Mouse (Mus musculus) hindbrain, embryonic 10.5 days (tissue): ENCODE data around the gene Tspan33. TPM values are rescaled to one million over a fixed set of nuclear protein-coding genes. Genes with fewer than 3 reads are reported as not detected.
"Not testable (repeated sequence)": the region's sequence is repeated elsewhere in the genome, so short reads cannot be mapped to it uniquely, and the experiment has no call there.

Experiments
- DNase-seq: peaks from one replicate; pipeline ENCODE4 v3.0.0-alpha.2; 2017; ENCODE audit warnings: low spot score
- H3K27ac ChIP-seq: fragments of 300-500 bp; sonication (generic); 2 replicates; pipeline ENCODE4 v1.5.1; 2016; ENCODE audit warnings: mild to moderate bottlenecking, moderate library complexity
- H3K27me3 ChIP-seq: fragments of 300-500 bp; sonication (generic); 2 replicates; pipeline ENCODE4 v1.6.1; 2016; ENCODE audit warnings: mild to moderate bottlenecking; ENCODE audit not compliant: poor library complexity, insufficient read depth, severe bottlenecking
- H3K36me3 ChIP-seq: fragments of 300-500 bp; sonication (generic); 2 replicates; pipeline ENCODE4 v1.6.1; 2016; ENCODE audit warnings: mild to moderate bottlenecking, moderate library complexity
- H3K4me1 ChIP-seq: fragments of 300-500 bp; sonication (generic); replicated peaks from 2 replicates; pipeline ENCODE4 v1.6.1; 2016; ENCODE audit warnings: mild to moderate bottlenecking
- H3K4me3 ChIP-seq: fragments of 300-500 bp; sonication (generic); 2 replicates; pipeline ENCODE4 v1.5.1; 2016; ENCODE audit warnings: mild to moderate bottlenecking, moderate library complexity
- H3K9me3 ChIP-seq: fragments of 300-500 bp; sonication (generic); 2 replicates; pipeline ENCODE4 v1.6.1; 2016; ENCODE audit warnings: mild to moderate bottlenecking, moderate library complexity
- WGBS: fragments of 180-500 bp; shearing (Covaris S2); methylation state at CpG from one replicate; pipeline ENCODE4 v1.1.7; 2016; 5-methylcytosine and 5-hydroxymethylcytosine counted together
- polyA plus RNA-seq: library from polyadenylated mRNA; unstranded; fragments of >200 nt; fragmentation: Nextera tagmentation; extraction: Ambion mirVana; gene quantifications from 2 replicates; pipeline ENCODE4 v1.2.1, GENCODE M21; 2016

Gene Tspan33
- 9.7 and 9.9 TPM in 2 replicates for polyA plus RNA-seq

GRCm38 (mm10) chr6:29693953-29694352, at the start of gene Tspan33:
Gene Tspan33, plus strand, starts transcription at chr6:29694222.
- Histone ChIP-seq H3K27ac (peak within 1 kb of the TSS; percentile 89), H3K9me3 (no peaks in the 10 kb centered on the region), H3K36me3 (no peaks in the 10 kb centered on the region), H3K4me1 (peaks cover 20% of the 10 kb centered on the region), H3K27me3 (peaks cover 61% of the 10 kb centered on the region), H3K4me3 (peak within 1 kb of the TSS; percentile 91)
- under 1% methylated on average over 41 of the region's 41 CpGs for WGBS
- peak; percentile 93 for DNase-seq

- 34% methylated on average over 14 of the region's 14 CpGs for WGBS
- peak; percentile 88 for DNase-seq
- H3K4me1 ChIP-seq: no peaks in the 10 kb centered on the region
- no peaks in the 10 kb centered on the region for H3K36me3 ChIP-seq
- no peaks in the 10 kb centered on the region for H3K9me3 ChIP-seq
- H3K27me3 ChIP-seq: no peaks in the 10 kb centered on the region
- H3K4me3 ChIP-seq: no peak overlapping the region
- no peak overlapping the region for H3K27ac ChIP-seq
Measured at GRCm38 (mm10) chr6:29649494-29650169, 44.4 kb upstream of the Tspan33 start.

- no peaks in the 10 kb centered on the region for H3K27me3 ChIP-seq
- no peak overlapping the region for H3K4me3 ChIP-seq
- 74% methylated on average over 10 of the region's 10 CpGs for WGBS
- no peaks in the 10 kb centered on the region for H3K36me3 ChIP-seq
- no peaks in the 10 kb centered on the region for H3K4me1 ChIP-seq
- H3K9me3 ChIP-seq: no peaks in the 10 kb centered on the region
- no peak overlapping the region for H3K27ac ChIP-seq
- no peak for DNase-seq
Measured at GRCm38 (mm10) chr6:29650170-29650549, 43.9 kb upstream of the Tspan33 start.

DNA sequence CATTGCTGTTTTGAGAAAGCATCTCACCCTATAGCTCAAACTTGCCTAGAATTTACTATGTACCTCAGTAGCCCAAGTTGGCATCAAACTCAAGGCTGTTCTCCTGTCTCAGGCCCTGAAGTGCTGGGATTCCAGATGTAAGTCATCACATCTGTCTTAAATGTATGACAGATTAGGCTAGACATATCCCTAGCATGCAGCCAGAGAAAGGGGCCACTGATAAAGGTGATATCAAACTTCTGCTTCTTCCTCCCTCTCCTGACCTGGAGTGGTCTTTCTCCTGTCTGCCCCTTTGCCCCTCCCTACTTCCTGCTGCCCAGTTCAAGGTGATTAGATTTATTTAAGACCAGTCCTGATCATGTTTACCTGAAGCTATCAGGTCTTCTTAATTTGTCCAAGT, 40.8 kb upstream of the Tspan33 start:
- no peak for DNase-seq
- Histone ChIP-seq H3K4me1 (no peaks in the 10 kb centered on the region), H3K27me3 (no peaks in the 10 kb centered on the region), H3K9me3 (no peaks in the 10 kb centered on the region), H3K27ac (no peak overlapping the region), H3K4me3 (no peak overlapping the region), H3K36me3 (no peaks in the 10 kb centered on the region)

- WGBS: 79% methylated on average over 3 of the region's 3 CpGs
- no peaks in the 10 kb centered on the region for H3K9me3 ChIP-seq
- H3K4me1 ChIP-seq: peaks cover 4% of the 10 kb centered on the region; the same call in 1 of the 2 replicates
- no peaks in the 10 kb centered on the region for H3K36me3 ChIP-seq
- H3K27me3 ChIP-seq: no peaks in the 10 kb centered on the region
- H3K4me3 ChIP-seq: no peak overlapping the region
- DNase-seq: no peak
- H3K27ac ChIP-seq: no peak overlapping the region
Measured at GRCm38 (mm10) chr6:29658626-29659475, 35.2 kb upstream of the Tspan33 start.

GRCm38 (mm10) chr6:29659964-29660363, 34.1 kb upstream of the Tspan33 start:
- 87% methylated on average over 2 of the region's 2 CpGs for WGBS
- Histone ChIP-seq H3K27ac (no peak overlapping the region), H3K4me1 (peaks cover 4% of the 10 kb centered on the region; the same call in 1 of the 2 replicates), H3K4me3 (no peak overlapping the region), H3K9me3 (no peaks in the 10 kb centered on the region), H3K27me3 (no peaks in the 10 kb centered on the region), H3K36me3 (no peaks in the 10 kb centered on the region)
- no peak for DNase-seq

- H3K4me3 ChIP-seq: no peak overlapping the region
- 52% methylated on average over 11 of the region's 11 CpGs for WGBS
- peaks cover 4% of the 10 kb centered on the region; the same call in 1 of the 2 replicates for H3K4me1 ChIP-seq
- no peaks in the 10 kb centered on the region for H3K9me3 ChIP-seq
- DNase-seq: no peak
- no peaks in the 10 kb centered on the region for H3K36me3 ChIP-seq
- no peaks in the 10 kb centered on the region for H3K27me3 ChIP-seq
- no peak overlapping the region for H3K27ac ChIP-seq
Measured at GRCm38 (mm10) chr6:29660662-29661307, 33.2 kb upstream of the Tspan33 start.

GRCm38 (mm10) chr6:29667266-29667665, 26.8 kb upstream of the Tspan33 start:
- WGBS: 84% methylated on average over 6 of the region's 6 CpGs
- Histone ChIP-seq H3K9me3 (no peaks in the 10 kb centered on the region), H3K27me3 (no peaks in the 10 kb centered on the region), H3K4me1 (peaks cover 18% of the 10 kb centered on the region), H3K36me3 (no peaks in the 10 kb centered on the region), H3K4me3 (no peak overlapping the region), H3K27ac (no peak overlapping the region)
- no peak for DNase-seq

GRCm38 (mm10) chr6:29671741-29672140, 22.3 kb upstream of the Tspan33 start:
- H3K36me3 ChIP-seq: no peaks in the 10 kb centered on the region
- no peak for DNase-seq
- H3K4me1 ChIP-seq: peaks cover 24% of the 10 kb centered on the region
- no peak overlapping the region for H3K27ac ChIP-seq
- no peaks in the 10 kb centered on the region for H3K9me3 ChIP-seq
- peaks cover 2% of the 10 kb centered on the region; the same call in 1 of the 2 replicates for H3K27me3 ChIP-seq
- H3K4me3 ChIP-seq: no peak overlapping the region
- 11% methylated on average over 3 of the region's 3 CpGs for WGBS

DNA sequence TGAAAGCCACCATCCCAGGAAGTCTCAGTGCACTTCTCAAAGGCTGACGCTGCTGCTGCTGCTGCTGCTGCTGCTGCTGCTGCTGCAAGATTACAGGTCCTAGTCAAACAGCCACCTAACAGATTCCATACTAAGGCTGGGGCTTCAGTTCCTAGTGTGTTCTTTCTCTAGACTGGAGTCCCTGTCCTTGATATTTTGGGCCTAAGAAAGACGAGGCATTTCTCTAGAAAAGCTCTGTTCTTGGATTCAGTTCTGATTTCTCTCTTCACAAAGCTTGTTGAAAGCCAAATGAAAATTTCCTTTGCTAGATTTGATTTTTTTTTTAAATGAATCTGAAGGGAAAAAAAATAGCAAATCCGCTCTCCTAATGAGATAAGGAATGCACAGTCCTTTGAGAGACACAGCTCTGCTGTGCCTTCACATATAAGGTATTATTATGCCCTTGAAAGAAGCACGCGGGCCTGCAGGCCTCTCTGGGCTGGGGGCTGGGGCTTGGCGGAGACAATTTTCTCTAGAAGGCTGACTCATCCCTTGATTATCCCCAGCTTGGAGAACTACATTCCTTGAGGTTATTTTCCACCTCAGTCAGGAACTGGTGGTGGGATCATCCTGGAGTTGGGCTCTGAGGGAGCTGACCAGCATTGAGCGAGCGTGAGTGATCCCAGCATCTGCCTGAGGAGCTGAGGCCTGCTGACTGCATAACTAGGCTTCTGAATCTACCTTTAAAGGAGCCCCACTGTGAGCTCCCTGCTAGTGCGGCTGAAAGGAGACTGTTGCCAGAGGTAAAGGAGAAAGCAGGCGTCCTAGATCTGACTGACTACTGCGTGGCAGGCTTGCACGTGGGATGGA, 21.2 kb upstream of the Tspan33 start:
- Histone ChIP-seq H3K4me3 (no peak overlapping the region), H3K4me1 (peaks cover 24% of the 10 kb centered on the region), H3K36me3 (no peaks in the 10 kb centered on the region), H3K9me3 (no peaks in the 10 kb centered on the region), H3K27me3 (peaks cover 2% of the 10 kb centered on the region; the same call in 1 of the 2 replicates), H3K27ac (no peak overlapping the region)
- DNase-seq: no peak
- WGBS: 27% methylated on average over 12 of the region's 12 CpGs

- peaks cover 24% of the 10 kb centered on the region for H3K4me1 ChIP-seq
- H3K9me3 ChIP-seq: no peaks in the 10 kb centered on the region
- H3K27me3 ChIP-seq: peaks cover 2% of the 10 kb centered on the region; the same call in 1 of the 2 replicates
- 39% methylated on average over 2 of the region's 2 CpGs for WGBS
- no peak for DNase-seq
- H3K36me3 ChIP-seq: no peaks in the 10 kb centered on the region
- no peak overlapping the region for H3K27ac ChIP-seq
- H3K4me3 ChIP-seq: no peak overlapping the region
Measured at GRCm38 (mm10) chr6:29673739-29674138, 20.3 kb upstream of the Tspan33 start.

- not testable (repeated sequence) for H3K36me3 ChIP-seq, H3K9me3 ChIP-seq, DNase-seq, H3K4me3 ChIP-seq, H3K4me1 ChIP-seq, H3K27ac ChIP-seq, H3K27me3 ChIP-seq
- WGBS: 92% methylated on average over 10 of the region's 10 CpGs
Measured at GRCm38 (mm10) chr6:29679947-29680550, 14.0 kb upstream of the Tspan33 start.
